Mouse (Mus musculus) brain, embryonic 14.5 days (tissue): ENCODE measurements around the gene Ggact. TPM values are rescaled to one million over a fixed set of nuclear protein-coding genes. Genes with fewer than 3 reads are reported as not detected.
A peak's percentile ranks its signal among the peaks of the same experiment; 100 is the strongest.

Experiments
- DNase-seq: peaks from one replicate; pipeline ENCODE4 v3.0.0-alpha.2; 2011; ENCODE audit warnings: low read depth
- CTCF ChIP-seq: fragments of 200-500 bp; IDR thresholded peaks from 2 replicates; pipeline ENCODE4 v1.5.1; 2012; ENCODE audit warnings: inconsistent platforms, mild to moderate bottlenecking, moderate library complexity, borderline replicate concordance; ENCODE audit not compliant: insufficient read depth, insufficient read length; ENCODE audit errors: extremely low read depth
- POLR2A ChIP-seq: fragments of 200-500 bp; IDR thresholded peaks from 2 replicates; pipeline ENCODE4 v1.6.1; 2012; ENCODE audit warnings: mild to moderate bottlenecking, inconsistent platforms, borderline replicate concordance; ENCODE audit not compliant: poor library complexity, insufficient read depth, insufficient read length, severe bottlenecking; ENCODE audit errors: extremely low read depth
- polyA plus RNA-seq: library from polyadenylated mRNA; depleted of rRNA; stranded (reverse); fragments of >200 nt; gene quantifications from 2 replicates; pipeline ENCODE4 v1.2.3, GENCODE M21; 2012

Ggact gene
- polyA plus RNA-seq, 1 experiment = 8.4 TPM

- TF ChIP-seq POLR2A (no peak), CTCF (no peak)
- DNase-seq = peak; percentile 90
Observed at GRCm38 (mm10) chr14:122882201-122882639, 31.3 kb downstream of the Ggact start.

DNA sequence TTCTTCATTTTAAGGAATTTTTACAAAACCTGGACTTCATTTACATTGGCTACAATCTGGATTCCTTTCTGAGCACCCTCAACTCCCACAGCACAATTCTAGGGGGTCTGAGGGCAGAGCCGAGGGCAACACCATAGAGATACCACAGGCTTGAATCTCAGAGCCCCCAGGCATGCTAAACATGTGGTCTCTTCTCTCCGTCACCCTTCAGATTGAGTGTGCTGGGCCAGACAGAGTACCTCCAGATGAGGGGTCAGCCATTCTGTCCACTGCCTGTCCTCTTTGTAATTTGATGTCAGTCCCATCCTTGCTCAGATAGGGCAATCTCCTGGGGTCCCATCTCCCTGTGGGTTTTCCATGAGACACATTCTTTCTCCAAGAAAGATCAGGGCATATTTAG, 31.9 kb downstream of the Ggact start:
- TF ChIP-seq CTCF (no peak), POLR2A (no peak)
- no peak for DNase-seq

GRCm38 (mm10) chr14:122880291-122880690, 33.3 kb downstream of the Ggact start:
- DNase-seq = no peak
- TF ChIP-seq POLR2A = no peak
- no peak for TF ChIP-seq CTCF

DNA sequence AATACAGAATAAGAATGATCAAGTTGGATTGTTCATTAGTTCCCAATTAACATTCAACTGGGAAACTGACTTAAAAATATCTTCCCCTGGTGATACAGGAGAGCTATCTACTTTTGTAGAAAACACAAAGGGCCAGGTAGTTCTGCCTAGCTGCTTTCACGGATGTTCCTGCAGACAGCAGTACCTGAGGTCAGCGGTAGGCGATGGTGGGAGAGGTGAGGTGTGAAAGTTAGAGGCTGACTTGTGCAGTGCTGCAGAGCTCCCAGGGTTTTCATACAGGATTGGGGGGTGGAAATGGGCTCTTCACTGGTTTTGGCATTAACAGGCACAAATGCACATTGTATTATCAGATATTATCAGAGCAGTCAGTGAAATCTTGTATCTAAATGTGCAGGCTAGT, 35.8 kb downstream of the Ggact start:
- DNase-seq = no peak
- TF ChIP-seq POLR2A = no peak
- TF ChIP-seq CTCF = no peak

- no peak for DNase-seq
- TF ChIP-seq POLR2A (no peak), CTCF (no peak)
Observed at GRCm38 (mm10) chr14:122876723-122877122, 36.8 kb downstream of the Ggact start.

DNA sequence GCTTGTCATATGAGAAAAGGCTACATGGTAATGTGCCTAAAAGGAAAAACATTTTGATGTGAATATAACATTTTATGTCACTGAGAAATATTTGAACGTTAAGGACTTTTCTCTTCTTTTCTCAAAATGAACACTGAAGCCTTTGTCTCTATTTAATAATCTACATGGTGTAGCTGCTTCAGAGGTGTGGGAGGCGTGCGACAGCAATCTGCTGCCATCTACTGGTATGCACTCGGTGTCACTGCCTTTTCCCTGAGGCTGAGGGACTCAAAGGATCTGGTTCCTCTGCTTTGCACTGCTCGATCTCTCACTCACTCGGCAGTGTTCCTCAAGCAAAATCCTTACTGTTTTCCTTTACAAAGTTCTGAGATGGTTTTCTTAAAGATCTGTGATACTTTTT, 37.4 kb downstream of the Ggact start:
- TF ChIP-seq CTCF (peak; percentile 99), POLR2A (no peak)
- DNase-seq = peak; percentile 96

GRCm38 (mm10) chr14:122875636-122876035, 37.9 kb downstream of the Ggact start:
- peak; percentile 69 for DNase-seq

GRCm38 (mm10) chr14:122875056-122875455, 38.5 kb downstream of the Ggact start:
- DNase-seq = peak; percentile 56
- TF ChIP-seq POLR2A = no peak
- no peak for TF ChIP-seq CTCF

More at GRCm38 (mm10) chr14:122875636-122876035, 37.9 kb downstream of the Ggact start:
- TF ChIP-seq CTCF (no peak), POLR2A (no peak)

DNA sequence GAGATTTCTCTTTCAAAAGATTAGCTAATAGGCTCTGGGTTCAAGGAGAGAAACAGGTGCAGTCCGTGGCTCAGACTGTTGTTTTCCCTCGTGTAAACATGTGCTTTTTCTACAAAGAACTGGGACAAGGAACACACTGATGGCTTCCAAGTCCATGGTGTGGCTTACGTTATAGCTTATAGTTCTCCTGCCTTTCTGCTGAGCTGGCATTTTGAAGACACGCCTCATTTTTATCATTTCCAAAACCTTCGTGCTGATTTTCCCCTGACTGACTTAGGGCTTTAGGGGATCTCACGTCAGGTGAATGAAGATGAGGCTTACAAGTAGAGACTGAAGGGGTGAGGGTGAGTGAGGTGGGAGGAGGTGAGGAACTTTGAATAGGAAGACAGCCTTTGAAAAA, 40.9 kb downstream of the Ggact start:
- TF ChIP-seq CTCF = no peak
- no peak for TF ChIP-seq POLR2A
- no peak for DNase-seq

DNA sequence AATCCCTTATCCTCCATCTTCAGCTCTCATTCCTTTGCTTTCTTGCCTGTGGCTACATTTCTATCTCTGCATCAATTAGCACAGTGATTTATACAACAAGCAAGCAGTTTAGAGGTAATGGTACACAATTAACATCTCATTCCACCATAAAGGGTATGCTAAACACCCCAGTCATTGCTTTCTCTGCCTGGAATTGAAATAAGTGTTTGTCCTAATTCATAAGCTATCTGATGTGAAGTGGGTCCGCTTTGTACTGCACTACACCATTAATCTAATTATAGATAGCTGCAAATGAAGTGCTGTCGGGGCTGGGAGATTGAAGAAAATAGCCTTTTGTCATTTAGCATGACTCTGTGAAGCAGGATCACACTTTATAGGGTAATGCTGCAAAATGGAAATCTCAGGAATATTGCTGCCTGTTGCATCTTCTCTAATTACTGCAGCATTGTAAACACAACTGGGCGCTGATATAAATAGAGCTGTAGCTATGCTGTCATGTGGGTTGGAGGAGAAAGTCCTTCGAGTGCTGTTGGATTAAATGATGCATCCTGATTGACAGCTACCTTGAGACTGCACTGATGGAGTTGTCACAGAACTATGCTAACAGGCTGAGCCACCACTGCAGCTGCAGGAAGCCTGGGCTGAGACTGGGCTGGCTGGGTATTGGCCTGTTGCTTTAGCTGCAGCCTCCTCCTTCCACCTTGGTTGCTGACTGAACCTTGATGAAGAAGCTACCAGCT, 41.5 kb downstream of the Ggact start:
- peak; percentile 91 for DNase-seq
- no peak for TF ChIP-seq POLR2A
- no peak for TF ChIP-seq CTCF

GRCm38 (mm10) chr14:122869831-122870230, 43.7 kb downstream of the Ggact start:
- no peak for DNase-seq
- TF ChIP-seq POLR2A = no peak
- no peak for TF ChIP-seq CTCF

- TF ChIP-seq CTCF (no peak), POLR2A (no peak)
- peak; percentile 82 for DNase-seq
Observed at GRCm38 (mm10) chr14:122867531-122868285, 45.8 kb downstream of the Ggact start.

DNA sequence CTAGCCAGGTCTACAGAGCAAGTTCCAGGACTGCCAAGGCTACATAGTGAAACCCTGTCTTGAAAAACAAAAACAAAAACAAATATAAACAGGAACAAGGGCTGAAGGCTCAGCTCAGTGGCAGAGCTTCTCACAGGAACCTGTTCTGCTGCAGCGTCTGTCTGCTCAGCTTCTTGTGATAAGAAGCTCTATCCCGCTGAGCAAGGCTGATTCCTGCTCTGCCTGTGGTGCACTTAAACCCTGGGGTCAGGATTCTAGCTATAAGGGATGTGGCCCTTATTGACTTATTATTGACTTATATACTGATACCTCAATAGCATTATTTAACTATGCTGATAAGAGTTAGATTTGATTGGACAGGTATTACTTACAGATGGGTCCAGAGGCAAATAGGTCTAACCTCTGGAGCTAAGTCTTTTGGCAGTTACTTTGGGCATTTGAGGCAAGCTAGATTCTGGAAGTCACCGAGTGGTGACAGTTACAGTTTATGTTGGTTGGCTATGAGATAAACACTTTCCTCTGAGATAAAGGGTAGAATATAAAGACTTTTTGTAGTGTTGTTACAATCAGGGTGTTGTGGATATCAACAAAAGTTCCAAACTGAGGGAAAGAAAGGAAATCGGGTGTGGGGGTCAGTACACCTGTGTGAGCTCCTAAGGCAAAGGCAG, 48.0 kb downstream of the Ggact start:
- TF ChIP-seq POLR2A = no peak
- no peak for TF ChIP-seq CTCF
- DNase-seq = no peak
